Mouse (Mus musculus) G1E (cell line): ENCODE measurements around the gene Mbd4. TPM values are rescaled to one million over a fixed set of nuclear protein-coding genes. Genes with fewer than 3 reads are reported as not detected.

Source experiments
- ATAC-seq: 2 replicates; pipeline ENCODE4 v1.8.0; 2016; ENCODE audit warnings: mild to moderate bottlenecking; ENCODE audit not compliant: insufficient number of reproducible peaks, poor library complexity, low FRiP score, severe bottlenecking; ENCODE audit errors: extremely low read depth
- DNase-seq: peaks from one replicate; pipeline ENCODE4 v3.0.0; 2012; ENCODE audit warnings: low spot score
- H3K27me3 ChIP-seq: 2 replicates; pipeline ENCODE4 v1.6.1; 2012; ENCODE audit warnings: mild to moderate bottlenecking, low read length, inconsistent platforms; ENCODE audit not compliant: insufficient read depth
- H3K36me3 ChIP-seq: replicated peaks from 2 replicates; pipeline ENCODE3; 2012; ENCODE audit warnings: mild to moderate bottlenecking, inconsistent platforms
- H3K4me1 ChIP-seq: 2 replicates; pipeline ENCODE4 v1.6.1; 2012; ENCODE audit warnings: low read depth, low read length, inconsistent platforms, mixed read lengths; ENCODE audit not compliant: insufficient read depth
- H3K4me3 ChIP-seq: 2 replicates; pipeline ENCODE4 v1.5.1; 2012; ENCODE audit warnings: low read depth, mild to moderate bottlenecking, inconsistent platforms, low read length, moderate library complexity, mixed read lengths
- H3K9me3 ChIP-seq: replicated peaks from 2 replicates; pipeline ENCODE4 v1.6.1; 2012; ENCODE audit warnings: inconsistent platforms
- CTCF ChIP-seq: IDR thresholded peaks from 2 replicates; pipeline ENCODE4 v1.5.1; 2012; ENCODE audit warnings: low read depth, low read length, inconsistent platforms, mixed read lengths
- GATA1 ChIP-seq: IDR thresholded peaks from 2 replicates; pipeline ENCODE4 v1.6.1; 2012; ENCODE audit warnings: borderline replicate concordance, low read length, inconsistent platforms, mixed read lengths
- GATA2 ChIP-seq: IDR thresholded peaks from 2 replicates; pipeline ENCODE4 v1.6.1; 2012; ENCODE audit warnings: low read depth, low read length, inconsistent platforms, borderline replicate concordance
- POLR2AphosphoS5 ChIP-seq: IDR thresholded peaks from 2 replicates; pipeline ENCODE4 v1.6.1; 2012; ENCODE audit warnings: low read depth, low read length, inconsistent platforms; ENCODE audit not compliant: insufficient replicate concordance
- TAL1 ChIP-seq: conservative IDR thresholded peaks from 2 replicates; pipeline ENCODE4 v1.6.1; 2012; ENCODE audit warnings: low read depth, low read length, inconsistent platforms, mixed read lengths
- polyA plus RNA-seq: library from polyadenylated mRNA; stranded (reverse); fragments of >175 nt; gene quantifications from 2 replicates; pipeline ENCODE4 v1.2.3, GENCODE M21; 2012
- total RNA-seq, 2 experiments: library from RNA; stranded (forward) in 1 of 2; stranded (reverse) in 1 of 2; fragments of 200-1000 nt in 1 of 2; fragments of >200 nt in 1 of 2; fragmentation: Nextera tagmentation in 1 of 2; gene quantifications; 2 replicates each; pipeline ENCODE4 v1.2.3; 2014 to 2017

Mbd4 gene
- total and polyA plus RNA-seq, 3 experiments, result 1.7 to 25.8 (median 20.1) TPM

DNA sequence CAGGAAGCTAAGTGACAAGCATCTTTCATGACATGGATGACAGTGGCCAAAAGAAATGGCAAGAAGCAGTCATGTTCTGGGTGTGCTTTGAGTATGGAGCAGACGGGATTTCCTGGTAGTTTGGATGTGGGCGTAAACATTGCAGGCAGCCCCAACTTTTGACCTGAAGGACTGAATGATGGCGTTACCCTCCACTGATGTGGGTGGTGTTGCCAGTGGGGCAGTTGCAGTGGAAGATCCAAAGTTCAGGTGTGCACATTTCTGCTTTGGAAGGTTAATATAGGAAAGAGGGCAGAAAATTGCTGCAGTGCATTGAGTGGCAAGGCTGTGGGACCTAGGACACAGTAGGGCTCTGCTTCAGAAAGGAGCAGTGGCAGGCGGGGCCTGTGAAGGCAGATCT lies 12.1 kb upstream of the Mbd4 start:
- no peaks in the 10 kb centered on the region for H3K27me3 ChIP-seq
- no peak for TF ChIP-seq GATA2
- no peak for TF ChIP-seq GATA1
- no peak for TF ChIP-seq POLR2AphosphoS5
- TF ChIP-seq TAL1, result no peak
- no peak for TF ChIP-seq CTCF
- no peaks in the 10 kb centered on the region for H3K36me3 ChIP-seq
- H3K4me3 ChIP-seq, result no peak overlapping the region
- DNase-seq (no peak), ATAC-seq (no peak)
- no peaks in the 10 kb centered on the region for H3K9me3 ChIP-seq
- no peaks in the 10 kb centered on the region for H3K4me1 ChIP-seq

DNA sequence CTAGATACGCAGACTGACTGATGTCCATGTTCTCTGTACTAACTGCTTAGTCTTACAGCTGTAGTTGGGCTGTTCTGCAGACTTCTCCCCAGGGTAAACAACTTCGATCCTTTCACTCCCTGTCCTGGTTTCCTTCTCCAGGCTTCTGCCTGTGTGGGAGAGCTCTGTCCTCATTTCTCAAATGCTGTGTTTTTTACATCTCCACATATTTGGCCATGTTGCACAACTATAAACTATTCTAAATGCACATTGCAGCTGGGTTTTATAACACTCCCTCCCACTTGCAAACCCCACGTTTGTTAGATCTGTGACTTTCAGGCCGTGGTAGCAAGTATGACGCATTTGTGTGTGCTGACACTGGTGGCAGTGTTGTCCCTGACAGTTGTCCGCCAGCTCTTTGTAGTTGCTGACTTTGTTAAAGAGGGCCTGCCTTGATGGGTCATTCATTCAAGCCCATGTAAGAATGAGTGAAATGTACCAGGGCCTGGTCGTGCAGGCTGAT lies 10.2 kb upstream of the Mbd4 start:
- no peak for TF ChIP-seq GATA2
- no peak for TF ChIP-seq CTCF
- TF ChIP-seq TAL1, result no peak
- TF ChIP-seq GATA1, result no peak
- Histone ChIP-seq H3K4me1 (peaks cover 2% of the 10 kb centered on the region; the same call in 1 of the 2 replicates), H3K36me3 (no peaks in the 10 kb centered on the region), H3K9me3 (no peaks in the 10 kb centered on the region), H3K27me3 (no peaks in the 10 kb centered on the region), H3K4me3 (no peak overlapping the region)
- no peak for ATAC-seq
- DNase-seq, result no peak

DNA sequence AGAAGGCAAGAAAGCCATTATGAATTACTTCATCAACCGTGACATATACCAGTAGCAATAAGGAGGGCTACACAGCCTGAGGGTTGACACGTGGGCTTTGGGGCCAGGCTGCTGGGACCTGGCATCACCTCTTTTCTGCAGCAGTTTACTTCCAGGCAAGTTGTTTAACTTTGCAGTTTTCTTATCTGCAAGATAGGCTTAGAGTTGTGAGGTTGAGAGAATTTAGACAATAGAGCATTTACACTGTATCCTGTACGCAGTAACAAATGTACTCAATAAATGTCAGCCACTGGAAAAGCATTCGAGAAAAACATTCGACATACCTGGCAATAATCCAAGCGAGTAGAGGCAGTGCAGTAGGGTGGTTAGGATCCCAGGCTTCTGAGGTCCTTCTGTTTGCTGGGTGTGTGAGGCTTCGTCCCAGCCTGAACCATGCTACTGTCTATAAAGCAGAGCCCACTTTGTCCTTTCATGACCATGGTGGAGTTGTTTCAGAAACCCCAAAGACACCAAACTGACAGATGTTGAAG lies 6.9 kb upstream of the Mbd4 start:
- no peak for TF ChIP-seq GATA2
- no peak for TF ChIP-seq POLR2AphosphoS5
- no peak for TF ChIP-seq CTCF
- no peak for TF ChIP-seq TAL1
- TF ChIP-seq GATA1, result no peak
- no peaks in the 10 kb centered on the region for H3K9me3 ChIP-seq
- DNase-seq, result no peak
- no peak overlapping the region for H3K4me3 ChIP-seq
- H3K27me3 ChIP-seq, result no peaks in the 10 kb centered on the region
- H3K4me1 ChIP-seq, result peaks cover 2% of the 10 kb centered on the region; the same call in 1 of the 2 replicates
- no peaks in the 10 kb centered on the region for H3K36me3 ChIP-seq
- no peak for ATAC-seq

- DNase-seq, result no peak
- H3K27me3 ChIP-seq, result no peaks in the 10 kb centered on the region
- peaks cover 2% of the 10 kb centered on the region; the same call in 1 of the 2 replicates for H3K4me1 ChIP-seq
- no peaks in the 10 kb centered on the region for H3K9me3 ChIP-seq
- no peak for ATAC-seq
- H3K4me3 ChIP-seq, result no peak overlapping the region
- TF ChIP-seq CTCF (no peak), POLR2AphosphoS5 (no peak), TAL1 (no peak), GATA1 (no peak), GATA2 (no peak)
- no peaks in the 10 kb centered on the region for H3K36me3 ChIP-seq
These were observed 6.1 kb upstream of the Mbd4 start for GRCm38 (mm10) chr6:115859258-115859657.

DNA sequence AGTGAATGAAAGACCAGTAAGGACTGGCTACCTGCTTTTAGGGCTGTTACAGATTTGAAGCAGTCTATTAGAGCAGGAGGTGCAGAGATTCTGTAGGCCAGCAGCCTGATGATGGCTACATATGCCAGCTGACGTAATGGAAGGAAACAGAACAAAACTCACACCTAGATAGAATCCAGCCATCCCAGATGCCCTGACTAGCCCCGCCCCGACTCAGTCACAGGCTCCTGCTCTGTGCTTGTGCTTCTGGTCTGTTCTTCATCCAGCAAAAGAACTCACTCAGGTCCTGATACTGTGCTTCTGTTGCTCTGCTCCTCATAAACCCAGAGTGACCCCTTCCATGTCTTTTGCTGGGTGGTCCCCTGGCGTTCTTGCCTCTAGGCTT lies 3.2 kb upstream of the Mbd4 start:
- DNase-seq (no peak), ATAC-seq (no peak)
- peaks cover 1% of the 10 kb centered on the region for H3K36me3 ChIP-seq
- no peaks in the 10 kb centered on the region for H3K9me3 ChIP-seq
- H3K27me3 ChIP-seq, result no peaks in the 10 kb centered on the region
- no peak for TF ChIP-seq TAL1
- TF ChIP-seq GATA2, result no peak
- TF ChIP-seq POLR2AphosphoS5, result no peak
- no peak for TF ChIP-seq CTCF
- no peak overlapping the region for H3K4me3 ChIP-seq
- peaks cover 18% of the 10 kb centered on the region for H3K4me1 ChIP-seq

DNA sequence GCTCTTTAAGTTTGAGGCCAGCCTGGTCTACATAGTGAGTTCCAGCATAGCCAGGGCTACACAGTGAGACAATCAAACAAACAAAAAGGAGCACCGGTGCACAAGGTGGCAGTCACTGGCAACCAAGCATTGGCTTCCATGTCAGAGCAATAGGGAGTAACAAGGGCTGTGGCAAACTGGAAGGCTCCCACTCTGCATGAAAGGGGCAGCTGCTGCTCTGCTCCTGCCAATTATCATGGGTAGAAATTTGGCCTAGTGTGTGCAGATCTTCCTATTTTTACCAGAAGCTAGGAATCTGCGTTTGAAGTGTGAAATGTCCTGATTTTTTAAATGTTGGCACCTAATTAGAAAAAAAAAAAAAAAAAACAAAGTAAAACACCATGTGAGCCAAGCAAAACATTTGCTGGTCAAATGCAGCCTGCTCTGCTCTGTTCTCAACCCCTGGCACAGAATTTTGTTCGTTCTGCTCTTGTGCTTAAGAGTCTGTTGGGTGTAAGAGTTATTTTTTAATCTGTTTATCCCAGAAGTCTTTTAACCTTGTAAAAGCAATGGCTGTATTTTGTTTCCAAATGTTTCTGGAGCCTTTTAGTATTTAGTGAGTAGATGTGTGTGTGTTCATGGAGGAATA lies 2.7 kb upstream of the Mbd4 start:
- Histone ChIP-seq H3K9me3 (no peaks in the 10 kb centered on the region), H3K4me3 (no peak overlapping the region), H3K36me3 (peaks cover 4% of the 10 kb centered on the region), H3K27me3 (no peaks in the 10 kb centered on the region), H3K4me1 (peaks cover 21% of the 10 kb centered on the region)
- no peak for TF ChIP-seq TAL1
- TF ChIP-seq POLR2AphosphoS5, result no peak
- no peak for TF ChIP-seq GATA2
- ATAC-seq (no peak), DNase-seq (no peak)
